Mouse (Mus musculus) C2C12 (cell line): ENCODE data around the gene Vangl2.

Source experiments
- CTCF ChIP-seq: IDR thresholded peaks from one replicate; pipeline ENCODE4 v1.5.1; 2011; ENCODE audit not compliant: control insufficient read depth, insufficient read depth, insufficient read length
- MAX ChIP-seq: IDR thresholded peaks from one replicate; pipeline ENCODE4 v1.6.1; 2011; ENCODE audit warnings: mild to moderate bottlenecking, control low read depth
- USF1 ChIP-seq: IDR thresholded peaks from one replicate; pipeline ENCODE4 v1.6.1; 2011; ENCODE audit warnings: low read depth, mild to moderate bottlenecking, control low read depth, moderate library complexity

- TF ChIP-seq CTCF (no peak), USF1 (no peak), MAX (no peak)
These were observed 1.9 kb downstream of the Vangl2 start for GRCm38 (mm10) chr1:172026201-172026901.
